Comparison of ENCODE assay signal across 19 mouse cellular contexts in the genomic region with DNA sequence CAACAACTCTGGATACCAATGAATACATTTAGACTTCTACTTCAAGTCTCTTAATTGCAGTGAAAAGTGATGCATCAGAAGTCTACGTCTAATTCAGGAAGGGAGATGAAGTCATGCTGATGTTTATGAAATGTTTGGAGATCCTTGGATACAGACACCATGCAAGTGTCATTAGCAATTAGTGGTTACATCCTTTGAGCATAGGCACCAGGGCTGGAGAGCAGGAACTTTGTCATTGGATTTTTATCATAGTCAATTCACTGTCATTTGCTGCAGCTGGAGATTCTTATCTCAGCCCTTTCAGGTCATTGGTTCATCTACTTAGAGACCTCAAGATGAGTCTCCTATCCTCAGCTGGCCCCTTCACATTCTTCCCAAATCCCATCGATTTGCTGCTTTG. TPM values are rescaled to one million over a fixed set of nuclear protein-coding genes. Genes with fewer than 3 reads are reported as not detected.
"Had no signal": no experiment of that assay in that cellular context is flagged by ENCODE, and none has a peak within 500 bp of the region (broad histone marks: within the 10 kb centered on the region; RNA-seq: fewer than 3 reads in every experiment).

No protein-coding gene starts in this region.

- H3K4me1 ChIP-seq: liver, embryonic 15.5 days; midbrain, embryonic 13.5 days; midbrain, embryonic 15.5 days; neural tube, embryonic 12.5 days; stomach, embryonic 15.5 days had no signal

- H3K27ac ChIP-seq: liver, embryonic 15.5 days; lung, embryonic 15.5 days; macrophage; midbrain, embryonic 13.5 days; midbrain, embryonic 15.5 days; neural tube, embryonic 12.5 days; stomach, embryonic 15.5 days; stomach, postnatal 0 days had no signal

- H3K4me3 ChIP-seq: liver, embryonic 15.5 days; lung, embryonic 15.5 days; megakaryocyte, embryonic 14.5 days; midbrain, embryonic 13.5 days; midbrain, embryonic 15.5 days; neural tube, embryonic 12.5 days; stomach, embryonic 15.5 days had no signal

- DNase-seq: liver, postnatal 0 days; lung, adult 2 months; lung, postnatal 14 days; lung, postnatal 36 days; thymus, adult 2 months; thymus, postnatal 14 days; thymus, postnatal 36 days had no signal

RNA-seq across cellular contexts. Expression of gene Lama4, which starts 30.6 kb away (rescaled TPM):
- total RNA-seq: megakaryocyte progenitor cell, adult 5-6 weeks; monocyte, adult 5-6 weeks; neutrophil, adult 5-6 weeks had no signal
- polyA plus RNA-seq: macrophage had no signal
